Mouse (Mus musculus) left cerebral cortex, adult 2 months (tissue): ENCODE measurements around the gene Nradd. TPM values are rescaled to one million over a fixed set of nuclear protein-coding genes. Genes with fewer than 3 reads are reported as not detected.
A peak's percentile ranks its signal among the peaks of the same experiment; 100 is the strongest.

Experiments used
- DNase-seq, 2 experiments: peaks; one replicate each; pipeline ENCODE4 v3.0.0; 2021 to 2022; ENCODE audit warnings: low spot score in 2 of 2, mixed read lengths in 1 of 2; ENCODE audit errors: extremely low spot score in 1 of 2
- H3K27ac ChIP-seq: fragments of 200-600 bp; 2 replicates; pipeline ENCODE4 v1.8.1; 2022
- H3K4me3 ChIP-seq: fragments of 200-600 bp; 2 replicates; pipeline ENCODE4 v1.8.1; 2022
- CTCF ChIP-seq: fragments of 200-600 bp; IDR thresholded peaks from 2 replicates; pipeline ENCODE4 v1.8.1; 2022; ENCODE audit warnings: antibody characterized with exemption, mild to moderate bottlenecking, moderate library complexity
- intact Hi-C: fragments of 180-260 bp; cut with DNase I; formaldehyde crosslinking; loops from one replicate; pipeline ENCODE4 v1.15.1; 2025
- long read RNA-seq, 2 experiments: library from polyadenylated mRNA; stranded (forward); transcript quantifications; one replicate each; pipeline ENCODE4 v2.0.0; 2021; ENCODE audit warnings: borderline mapping rate in 2 of 2
- total RNA-seq, 2 experiments: library from RNA; stranded (reverse); gene quantifications; 2 replicates each; pipeline ENCODE4 v1.2.3; 2021

The Nradd gene
- 1 to 10 TPM; 2.7 to 3.6 TPM for total RNA-seq
- long read RNA-seq, experiment 1, result 0 reads
- long read RNA-seq, experiment 2, result 0 reads

- H3K4me3 ChIP-seq, result peak within 1 kb of the TSS; percentile 52
- intact Hi-C loops, result loop anchor here (5.0 kb wide), 1 partner anchor 177 kb away; no protein-coding TSS in a partner anchor
- peak within 1 kb of the TSS; percentile 79 for H3K27ac ChIP-seq
- DNase-seq, result peak; percentile 80 to 85
- TF ChIP-seq CTCF, result no peak
These were observed at the start of gene Nradd for GRCm38 (mm10) chr9:110624361-110625166. TSS of gene Nradd (minus strand) at chr9:110624452.

- intact Hi-C loops, result loop anchor here (5.0 kb wide), 1 partner anchor 34 kb away; no protein-coding TSS in a partner anchor
- peak overlapping the region; percentile 42 for H3K27ac ChIP-seq
- TF ChIP-seq CTCF, result no peak
- DNase-seq, result no peak
- no peak overlapping the region for H3K4me3 ChIP-seq
These were observed 49.0 kb upstream of the Nradd start for GRCm38 (mm10) chr9:110673107-110673752.

GRCm38 (mm10) chr9:110672462-110673106 is 48.3 kb upstream of the Nradd start:
- intact Hi-C loops, result loop anchor here (5.0 kb wide), 1 partner anchor 35 kb away; no protein-coding TSS in a partner anchor
- TF ChIP-seq CTCF, result peak; percentile 67
- H3K27ac ChIP-seq, result peak overlapping the region; percentile 42

GRCm38 (mm10) chr9:110669785-110670184 is 45.5 kb upstream of the Nradd start:
- no peak for TF ChIP-seq CTCF

More at GRCm38 (mm10) chr9:110672462-110673106, 48.3 kb upstream of the Nradd start:
- H3K4me3 ChIP-seq, result no peak overlapping the region
- DNase-seq, result no peak

GRCm38 (mm10) chr9:110668601-110669293 is 44.5 kb upstream of the Nradd start:
- intact Hi-C loops, result no loop called here
- Histone ChIP-seq H3K4me3 (no peak overlapping the region), H3K27ac (no peak overlapping the region)
- no peak for DNase-seq
- TF ChIP-seq CTCF, result no peak

More at GRCm38 (mm10) chr9:110669785-110670184, 45.5 kb upstream of the Nradd start:
- no peak for DNase-seq
- intact Hi-C loops, result loop anchor here (5.0 kb wide), 1 partner anchor 38 kb away; no protein-coding TSS in a partner anchor
- H3K4me3 ChIP-seq, result no peak overlapping the region
- no peak overlapping the region for H3K27ac ChIP-seq

GRCm38 (mm10) chr9:110667219-110667836 is 43.1 kb upstream of the Nradd start:
- intact Hi-C loops, result no loop called here
- no peak for DNase-seq
- H3K27ac ChIP-seq, result no peak overlapping the region
- no peak for TF ChIP-seq CTCF
- H3K4me3 ChIP-seq, result no peak overlapping the region

- no peak for TF ChIP-seq CTCF
- intact Hi-C loops, result no loop called here
- Histone ChIP-seq H3K4me3 (no peak overlapping the region), H3K27ac (no peak overlapping the region; the same call in 1 of the 2 replicates)
- DNase-seq, result no peak
These were observed 42.1 kb upstream of the Nradd start for GRCm38 (mm10) chr9:110666374-110666773.

GRCm38 (mm10) chr9:110665912-110666311 is 41.7 kb upstream of the Nradd start:
- H3K4me3 ChIP-seq, result no peak overlapping the region
- intact Hi-C loops, result no loop called here
- no peak for TF ChIP-seq CTCF
- H3K27ac ChIP-seq, result no peak overlapping the region; the same call in 1 of the 2 replicates
- DNase-seq, result no peak

- DNase-seq, result no peak
- Histone ChIP-seq H3K4me3 (no peak overlapping the region), H3K27ac (no peak overlapping the region)
- TF ChIP-seq CTCF, result no peak
- intact Hi-C loops, result no loop called here
These were observed 38.6 kb upstream of the Nradd start for GRCm38 (mm10) chr9:110662844-110663243.

- intact Hi-C loops, result no loop called here
- no peak for DNase-seq
- Histone ChIP-seq H3K27ac (no peak overlapping the region), H3K4me3 (no peak overlapping the region)
- no peak for TF ChIP-seq CTCF
These were observed 36.8 kb upstream of the Nradd start for GRCm38 (mm10) chr9:110660856-110661612.
